Mouse (Mus musculus) spleen, adult 12 weeks (tissue): ENCODE measurements around the gene Tpcn2.

ENCODE experiments used
- DNase-seq: peaks from one replicate; pipeline ENCODE4 v3.0.0; 2022; ENCODE audit warnings: low spot score

Gene Tpcn2

GRCm38 (mm10) chr7:145155666-145156065 lies 128.1 kb downstream of the Tpcn2 start:
- DNase-seq: no peak

- no peak for DNase-seq
These were observed 129.7 kb downstream of the Tpcn2 start for GRCm38 (mm10) chr7:145154066-145154465.

DNA sequence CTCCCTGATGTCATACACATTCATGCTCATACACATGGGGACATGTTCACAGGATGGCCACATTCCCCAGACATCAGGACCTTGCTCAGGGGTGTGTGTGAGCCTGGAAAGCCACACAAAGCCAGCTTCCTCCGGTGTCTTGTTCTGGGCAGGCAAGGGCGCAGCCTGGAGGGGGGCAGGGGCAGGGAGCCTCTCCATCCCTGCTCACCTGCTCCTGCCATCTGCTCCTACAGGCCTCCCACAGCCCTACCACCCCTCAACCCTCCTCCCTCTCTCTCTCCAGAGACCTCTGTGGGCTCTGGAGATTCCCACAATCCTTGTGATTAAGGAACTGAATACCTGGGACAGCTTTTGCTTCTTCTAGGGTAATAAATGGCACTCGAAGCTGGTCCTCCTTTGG lies 132.0 kb downstream of the Tpcn2 start:
- DNase-seq: no peak

DNA sequence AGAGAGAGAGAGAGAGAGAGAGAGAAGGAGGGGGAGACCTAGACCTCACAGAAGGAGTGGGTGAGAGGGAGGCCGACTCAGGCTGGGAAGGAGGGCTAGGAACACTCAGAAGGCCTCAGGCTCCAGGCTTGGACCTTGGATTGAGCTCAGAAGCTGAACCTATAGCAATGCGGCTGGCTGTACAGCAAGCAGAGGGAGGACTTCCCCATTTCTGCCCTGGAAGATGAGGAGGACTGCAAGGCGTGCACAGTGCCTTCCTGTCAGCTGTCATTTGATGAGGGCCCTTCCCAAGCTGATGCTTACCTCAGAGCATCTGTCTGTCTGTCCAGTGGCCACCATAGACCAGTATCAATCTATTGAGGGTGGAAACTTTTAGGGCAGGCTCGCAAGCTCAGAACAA lies 134.9 kb downstream of the Tpcn2 start:
- no peak for DNase-seq

- DNase-seq: no peak
These were observed 135.7 kb downstream of the Tpcn2 start for GRCm38 (mm10) chr7:145147973-145148698.

- DNase-seq: no peak
These were observed 137.4 kb downstream of the Tpcn2 start for GRCm38 (mm10) chr7:145146252-145146930.

GRCm38 (mm10) chr7:145143502-145144070 lies 140.2 kb downstream of the Tpcn2 start:
- DNase-seq: no peak

- DNase-seq: no peak
These were observed 143.2 kb downstream of the Tpcn2 start for GRCm38 (mm10) chr7:145140656-145141055.

DNA sequence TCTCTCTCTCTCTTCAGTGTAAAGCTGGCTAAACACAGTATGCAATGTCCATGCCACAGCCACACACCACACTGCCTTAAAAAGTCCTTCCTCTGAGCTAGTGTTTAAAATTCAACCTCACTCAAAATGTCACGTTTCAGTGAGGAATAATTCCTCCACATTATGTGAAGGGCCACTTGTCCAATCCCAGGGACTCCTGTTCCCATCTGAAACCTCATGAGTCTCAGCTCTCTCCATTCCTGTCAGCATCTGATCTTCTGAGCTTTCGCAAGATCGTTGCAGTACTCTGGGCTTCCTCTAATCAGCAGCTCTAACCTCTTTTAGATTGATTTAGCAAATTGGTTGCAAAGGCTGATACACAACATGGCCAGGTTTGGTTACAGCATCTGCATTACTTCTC lies 144.2 kb downstream of the Tpcn2 start:
- DNase-seq: no peak

- no peak for DNase-seq
These were observed 144.7 kb downstream of the Tpcn2 start for GRCm38 (mm10) chr7:145139100-145139499.

DNA sequence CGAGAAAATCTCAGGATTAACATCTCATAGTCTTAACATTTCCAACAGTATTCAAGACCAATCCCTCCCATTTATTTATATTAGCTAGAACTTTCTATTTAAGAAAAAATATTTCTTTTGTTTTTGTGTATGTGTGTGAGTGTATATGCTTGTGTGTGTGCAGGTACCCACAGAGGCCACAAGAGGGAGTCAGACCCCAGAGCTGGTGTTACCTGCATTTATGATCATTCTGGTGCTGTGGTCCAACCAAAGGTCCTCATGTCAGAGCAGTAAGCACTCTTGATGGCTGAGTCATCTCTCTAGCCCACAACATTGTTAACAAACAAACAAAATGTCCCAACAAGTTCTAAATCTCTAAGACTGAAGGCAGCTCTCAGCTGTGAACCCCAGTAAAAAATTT lies 145.9 kb downstream of the Tpcn2 start:
- no peak for DNase-seq

GRCm38 (mm10) chr7:145136831-145137230 lies 147.0 kb downstream of the Tpcn2 start:
- DNase-seq: no peak
